Mouse (Mus musculus): ENCODE measurements around the gene Prcp. TPM values are rescaled to one million over a fixed set of nuclear protein-coding genes. Genes with fewer than 3 reads are reported as not detected.

The Prcp gene
- 20.3 and 21.1 TPM in 2 replicates for polyA plus RNA-seq (2014; fragmentation: Nextera tagmentation; extraction: Ambion mirVana)

DNA sequence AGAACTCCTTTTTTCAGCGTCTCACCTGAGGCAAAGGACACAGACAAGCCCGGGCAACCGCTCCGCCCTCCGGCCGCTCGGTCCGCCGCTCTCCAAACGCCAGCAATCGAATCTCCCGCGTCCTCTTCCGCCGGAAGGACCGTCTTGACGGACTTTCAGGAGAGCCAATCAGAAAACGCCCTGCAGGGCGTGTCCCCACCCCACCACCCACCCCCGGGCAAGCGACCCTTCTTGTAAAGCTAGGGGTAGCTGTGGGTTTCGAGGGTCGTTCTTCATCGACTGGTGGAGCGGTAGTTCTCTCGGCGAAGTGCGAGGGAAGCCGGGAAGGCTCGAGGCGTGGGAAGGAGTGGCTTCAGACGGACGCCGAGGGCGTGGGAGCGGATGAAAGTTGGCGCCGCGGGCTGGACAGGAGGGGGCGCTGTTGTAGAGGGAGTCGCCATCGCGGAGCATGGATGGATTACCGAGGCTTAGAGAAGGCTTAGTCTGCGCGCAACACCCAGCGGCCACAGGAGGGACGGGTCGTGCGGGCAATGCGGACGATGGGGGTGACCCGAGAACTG lies at the start of gene Prcp, which contains the start of gene Ddias:
TSS of gene Prcp (plus strand) at position 355 of the 560 bp plus-strand sequence.
TSS of gene Ddias (minus strand) at position 132 of the 560 bp plus-strand sequence.
- ATAC-seq (ENCODE audit: low FRiP score) = peak; percentile 91
- no peaks in the 10 kb centered on the region for H3K27me3 ChIP-seq (ENCODE audit: control insufficient read depth, insufficient read depth, low read length)
- H3K4me1 ChIP-seq (replicated peaks; ENCODE audit: control insufficient read depth, insufficient read depth, low read length) = peaks cover 19% of the 10 kb centered on the region
- H3K27ac ChIP-seq = peak within 1 kb of the TSS; percentile 98
- 0% methylated on average over 52 of the region's 53 CpGs for WGBS
- peak within 1 kb of the TSS; percentile 65 for H3K4me2 ChIP-seq (replicated peaks)
- H3K9ac ChIP-seq = peak within 1 kb of the TSS; percentile 86
- peak within 1 kb of the TSS; percentile 66 for H3K4me3 ChIP-seq (replicated peaks; ENCODE audit: low read length)
- no peaks in the 10 kb centered on the region for H3K9me3 ChIP-seq (ENCODE audit: control insufficient read depth, low read length)
- H3K36me3 ChIP-seq (replicated peaks; ENCODE audit: control insufficient read depth, insufficient read depth) = no peaks in the 10 kb centered on the region
- DNase-seq (ENCODE audit: low spot score) = peak; percentile 96

DNA sequence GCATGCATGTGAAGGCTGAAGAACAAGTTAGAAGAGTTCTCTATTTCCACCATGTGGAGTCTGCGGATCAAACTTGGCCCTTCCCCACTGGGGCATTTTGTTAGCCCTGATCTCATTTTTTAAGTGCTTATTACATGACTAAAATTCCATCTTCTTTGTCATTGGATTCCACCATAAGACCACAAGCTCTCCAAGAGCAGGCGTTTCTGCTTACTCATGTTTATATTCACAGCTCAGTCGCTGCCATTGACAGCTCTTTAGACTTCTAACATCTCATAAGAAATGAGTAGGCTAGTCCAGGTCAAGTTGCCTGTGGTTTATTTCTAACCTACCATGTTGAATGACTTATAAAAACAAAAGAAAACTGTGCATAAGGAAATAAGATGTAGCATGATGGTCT lies 48.0 kb upstream of the Prcp start:
- no peak overlapping the region for H3K9ac ChIP-seq
- peaks cover 6% of the 10 kb centered on the region; the same call in 1 of the 2 replicates for H3K36me3 ChIP-seq (replicated peaks; ENCODE audit: control insufficient read depth, insufficient read depth)
- H3K4me2 ChIP-seq (replicated peaks) = no peak overlapping the region
- no peak for DNase-seq (ENCODE audit: low spot score)
- H3K4me3 ChIP-seq (replicated peaks; ENCODE audit: low read length) = no peak overlapping the region
- WGBS = 92% methylated on average over 3 of the region's 3 CpGs
- H3K9me3 ChIP-seq (ENCODE audit: control insufficient read depth, low read length) = no peaks in the 10 kb centered on the region
- H3K4me1 ChIP-seq (replicated peaks; ENCODE audit: control insufficient read depth, insufficient read depth, low read length) = no peaks in the 10 kb centered on the region
- ATAC-seq (ENCODE audit: low FRiP score) = no peak
- no peaks in the 10 kb centered on the region for H3K27me3 ChIP-seq (ENCODE audit: control insufficient read depth, insufficient read depth, low read length)
- H3K27ac ChIP-seq = no peak overlapping the region

DNA sequence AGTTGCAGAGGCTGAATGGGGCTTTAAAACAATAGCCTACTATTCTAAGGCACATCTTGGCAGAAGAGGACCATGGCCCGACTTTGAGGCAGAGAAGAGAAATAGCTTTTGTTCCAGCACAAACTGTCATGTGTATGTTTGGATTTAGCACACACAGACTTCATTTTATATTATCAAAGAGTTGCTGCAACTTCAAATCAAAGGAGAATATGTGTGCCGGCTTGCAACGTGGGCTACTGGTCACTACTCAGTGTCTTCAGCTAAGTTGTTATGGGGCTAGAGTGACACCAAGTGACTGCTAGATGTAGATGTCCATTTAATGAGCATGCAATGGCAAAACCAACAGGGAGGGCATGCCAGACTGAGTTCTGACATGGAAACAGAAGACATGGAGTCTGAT lies 46.3 kb upstream of the Prcp start:
- Histone ChIP-seq H3K27ac (no peak overlapping the region), H3K4me1 (replicated peaks; ENCODE audit: control insufficient read depth, insufficient read depth, low read length) (no peaks in the 10 kb centered on the region), H3K9me3 (ENCODE audit: control insufficient read depth, low read length) (no peaks in the 10 kb centered on the region), H3K27me3 (ENCODE audit: control insufficient read depth, insufficient read depth, low read length) (no peaks in the 10 kb centered on the region), H3K4me3 (replicated peaks; ENCODE audit: low read length) (no peak overlapping the region), H3K36me3 (replicated peaks; ENCODE audit: control insufficient read depth, insufficient read depth) (peaks cover 6% of the 10 kb centered on the region; the same call in 1 of the 2 replicates), H3K9ac (no peak overlapping the region), H3K4me2 (replicated peaks) (no peak overlapping the region)
- ATAC-seq (ENCODE audit: low FRiP score) (no peak), DNase-seq (ENCODE audit: low spot score) (no peak)
- 53% methylated on average over 3 of the region's 3 CpGs for WGBS

DNA sequence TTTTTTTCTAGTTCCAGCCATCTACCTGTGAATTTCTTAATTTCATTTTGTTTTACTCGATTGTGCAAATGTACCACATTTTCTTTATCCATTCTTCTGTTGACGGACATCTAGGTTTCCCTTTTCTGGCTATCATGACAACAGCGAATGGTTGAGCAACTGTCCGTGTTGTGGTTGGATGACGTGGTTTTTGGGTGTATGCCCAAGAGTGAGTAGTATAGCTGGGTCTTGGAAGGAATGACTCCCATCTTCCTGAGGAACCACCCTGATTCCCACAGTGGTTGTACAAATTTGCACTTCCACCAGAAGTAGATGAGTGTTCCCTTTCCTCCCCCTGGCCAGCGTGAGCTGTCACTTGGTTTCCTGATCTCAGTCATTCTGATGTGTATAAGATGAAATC lies 41.9 kb upstream of the Prcp start:
- Histone ChIP-seq H3K36me3 (replicated peaks; ENCODE audit: control insufficient read depth, insufficient read depth) (peaks cover 21% of the 10 kb centered on the region), H3K9me3 (ENCODE audit: control insufficient read depth, low read length) (no peaks in the 10 kb centered on the region), H3K4me2 (replicated peaks) (no peak overlapping the region), H3K9ac (no peak overlapping the region), H3K4me3 (replicated peaks; ENCODE audit: low read length) (no peak overlapping the region), H3K4me1 (replicated peaks; ENCODE audit: control insufficient read depth, insufficient read depth, low read length) (no peaks in the 10 kb centered on the region), H3K27ac (no peak overlapping the region), H3K27me3 (ENCODE audit: control insufficient read depth, insufficient read depth, low read length) (no peaks in the 10 kb centered on the region)
- WGBS = 95% methylated on average over 6 of the region's 6 CpGs
- DNase-seq (ENCODE audit: low spot score) (no peak), ATAC-seq (ENCODE audit: low FRiP score) (no peak)

DNA sequence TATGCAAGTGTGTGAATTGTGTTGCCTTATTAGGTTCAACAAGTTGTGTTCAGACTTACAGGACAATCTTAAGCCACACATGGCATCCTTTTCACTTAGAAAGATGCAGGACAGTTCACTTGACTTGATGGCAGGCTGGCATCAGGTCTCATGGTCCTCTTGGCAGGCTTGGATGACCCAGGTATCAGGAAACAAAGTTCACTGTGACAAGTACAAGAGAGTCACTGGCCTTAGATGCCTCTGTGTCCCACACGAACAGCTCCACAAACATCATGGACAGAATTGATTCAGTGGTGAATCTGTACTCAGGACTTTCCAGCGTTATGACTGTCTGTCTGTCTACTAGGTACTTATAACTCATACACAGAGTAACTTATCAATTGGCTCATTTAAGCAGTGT lies 39.9 kb upstream of the Prcp start:
- no peak for ATAC-seq (ENCODE audit: low FRiP score)
- no peak overlapping the region for H3K4me2 ChIP-seq (replicated peaks)
- peaks cover 24% of the 10 kb centered on the region for H3K36me3 ChIP-seq (replicated peaks; ENCODE audit: control insufficient read depth, insufficient read depth)
- no peaks in the 10 kb centered on the region for H3K27me3 ChIP-seq (ENCODE audit: control insufficient read depth, insufficient read depth, low read length)
- WGBS = 89% methylated on average over 2 of the region's 2 CpGs
- no peak overlapping the region for H3K4me3 ChIP-seq (replicated peaks; ENCODE audit: low read length)
- H3K27ac ChIP-seq = no peak overlapping the region
- H3K9ac ChIP-seq = no peak overlapping the region
- no peaks in the 10 kb centered on the region for H3K4me1 ChIP-seq (replicated peaks; ENCODE audit: control insufficient read depth, insufficient read depth, low read length)
- H3K9me3 ChIP-seq (ENCODE audit: control insufficient read depth, low read length) = no peaks in the 10 kb centered on the region
- no peak for DNase-seq (ENCODE audit: low spot score)

DNA sequence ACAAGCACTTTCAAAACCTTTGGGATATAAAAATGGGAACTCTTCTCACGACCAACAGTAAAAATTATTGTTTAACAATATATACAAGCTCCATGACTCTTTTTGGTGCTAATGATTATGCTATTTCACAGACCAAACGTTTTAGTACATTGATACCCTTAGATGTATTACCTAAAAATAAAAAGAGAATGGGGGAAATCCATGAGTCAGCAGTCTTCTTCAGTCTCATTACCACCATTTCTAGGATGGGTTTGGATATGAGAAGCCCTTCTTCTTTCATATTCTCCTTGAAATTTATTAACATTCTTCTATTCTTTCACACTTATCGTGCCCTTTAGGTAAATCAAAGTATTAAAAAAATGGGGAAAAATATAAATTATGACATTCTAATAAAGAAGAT lies 37.8 kb upstream of the Prcp start:
- H3K27ac ChIP-seq = no peak overlapping the region
- no peaks in the 10 kb centered on the region for H3K9me3 ChIP-seq (ENCODE audit: control insufficient read depth, low read length)
- H3K36me3 ChIP-seq (replicated peaks; ENCODE audit: control insufficient read depth, insufficient read depth) = peaks cover 19% of the 10 kb centered on the region
- H3K4me2 ChIP-seq (replicated peaks) = no peak overlapping the region
- WGBS = 88% methylated on average over 3 of the region's 3 CpGs
- no peak overlapping the region for H3K9ac ChIP-seq
- H3K4me1 ChIP-seq (replicated peaks; ENCODE audit: control insufficient read depth, insufficient read depth, low read length) = no peaks in the 10 kb centered on the region
- DNase-seq (ENCODE audit: low spot score) = no peak
- no peak for ATAC-seq (ENCODE audit: low FRiP score)
- H3K27me3 ChIP-seq (ENCODE audit: control insufficient read depth, insufficient read depth, low read length) = no peaks in the 10 kb centered on the region
- H3K4me3 ChIP-seq (replicated peaks; ENCODE audit: low read length) = no peak overlapping the region

DNA sequence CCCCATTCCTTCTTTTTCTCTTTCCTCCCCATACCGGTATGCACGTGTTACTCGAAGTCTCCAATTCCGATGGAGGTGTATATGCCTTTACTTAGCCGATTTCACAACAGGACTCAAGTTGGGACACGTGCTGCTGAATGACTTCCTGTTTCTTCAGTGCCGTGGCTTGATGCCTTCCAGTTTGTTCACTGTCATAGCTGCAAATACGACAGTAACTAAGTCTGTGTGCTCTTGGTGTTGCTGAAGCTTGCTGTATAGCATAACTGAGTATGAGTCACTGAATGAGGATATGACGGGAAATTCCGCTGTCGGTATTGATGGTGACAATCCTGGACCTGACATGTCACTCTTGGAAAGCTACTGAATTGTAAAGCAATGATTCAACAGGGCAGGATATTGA lies 37.0 kb upstream of the Prcp start:
- no peaks in the 10 kb centered on the region for H3K27me3 ChIP-seq (ENCODE audit: control insufficient read depth, insufficient read depth, low read length)
- ATAC-seq (ENCODE audit: low FRiP score) (no peak), DNase-seq (ENCODE audit: low spot score) (no peak)
- H3K4me2 ChIP-seq (replicated peaks) = no peak overlapping the region
- no peaks in the 10 kb centered on the region for H3K4me1 ChIP-seq (replicated peaks; ENCODE audit: control insufficient read depth, insufficient read depth, low read length)
- H3K9me3 ChIP-seq (ENCODE audit: control insufficient read depth, low read length) = no peaks in the 10 kb centered on the region
- no peak overlapping the region for H3K9ac ChIP-seq
- 94% methylated on average over 11 of the region's 11 CpGs for WGBS
- H3K36me3 ChIP-seq (replicated peaks; ENCODE audit: control insufficient read depth, insufficient read depth) = peaks cover 19% of the 10 kb centered on the region
- no peak overlapping the region for H3K27ac ChIP-seq
- no peak overlapping the region for H3K4me3 ChIP-seq (replicated peaks; ENCODE audit: low read length)

DNA sequence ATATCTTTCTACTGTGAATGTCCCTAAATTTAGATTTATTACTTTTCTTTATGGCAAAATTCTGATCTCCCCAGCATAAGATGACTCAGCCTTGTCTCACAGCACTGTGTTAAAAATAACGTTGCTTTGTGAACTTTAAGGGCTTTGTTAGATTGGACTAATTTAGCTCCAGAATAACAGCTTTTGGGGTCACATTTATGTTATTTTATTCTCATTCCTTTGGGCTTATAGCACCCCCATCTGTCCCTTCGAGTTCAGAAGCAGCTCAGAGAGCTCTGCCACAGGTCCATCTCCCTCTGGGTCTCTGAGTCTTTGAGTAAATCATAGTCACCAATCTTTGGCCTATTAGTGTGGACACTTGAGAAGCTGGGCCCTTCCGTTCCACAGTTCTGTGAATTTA lies 36.4 kb upstream of the Prcp start:
- no peak overlapping the region for H3K4me3 ChIP-seq (replicated peaks; ENCODE audit: low read length)
- WGBS = 80% methylated on average over 3 of the region's 3 CpGs
- no peak for ATAC-seq (ENCODE audit: low FRiP score)

DNA sequence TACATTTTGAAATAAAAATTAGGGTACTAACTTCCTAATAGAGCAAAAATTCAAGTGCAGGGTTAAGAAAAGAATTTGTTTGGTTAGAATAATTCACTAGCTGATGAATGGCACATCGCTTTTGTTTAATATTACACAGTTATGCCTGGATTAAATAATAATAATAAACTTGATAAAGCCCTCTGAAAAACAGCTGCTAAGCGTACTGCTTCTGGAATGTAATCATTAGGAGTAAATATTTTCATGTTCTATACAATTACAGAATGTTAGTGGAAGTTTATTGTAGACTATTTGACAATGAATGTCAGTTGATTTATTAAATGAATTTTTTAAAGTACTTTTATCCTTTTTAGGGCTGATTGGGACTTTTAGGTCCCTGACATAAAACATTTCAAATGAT lies 32.0 kb upstream of the Prcp start:
- H3K4me2 ChIP-seq (replicated peaks) = no peak overlapping the region
- H3K36me3 ChIP-seq (replicated peaks; ENCODE audit: control insufficient read depth, insufficient read depth) = peaks cover 4% of the 10 kb centered on the region; the same call in 1 of the 2 replicates
- no peaks in the 10 kb centered on the region for H3K27me3 ChIP-seq (ENCODE audit: control insufficient read depth, insufficient read depth, low read length)
- DNase-seq (ENCODE audit: low spot score) = no peak
- no peaks in the 10 kb centered on the region for H3K4me1 ChIP-seq (replicated peaks; ENCODE audit: control insufficient read depth, insufficient read depth, low read length)
- WGBS = 87% methylated on average over 2 of the region's 2 CpGs
- H3K27ac ChIP-seq = no peak overlapping the region
- H3K9ac ChIP-seq = no peak overlapping the region
- no peak for ATAC-seq (ENCODE audit: low FRiP score)
- H3K9me3 ChIP-seq (ENCODE audit: control insufficient read depth, low read length) = no peaks in the 10 kb centered on the region
- no peak overlapping the region for H3K4me3 ChIP-seq (replicated peaks; ENCODE audit: low read length)

More for the DNA sequence above, 36.4 kb upstream of the Prcp start:
- H3K9ac ChIP-seq = no peak overlapping the region
- no peak overlapping the region for H3K27ac ChIP-seq
- H3K4me2 ChIP-seq (replicated peaks) = no peak overlapping the region
- H3K27me3 ChIP-seq (ENCODE audit: control insufficient read depth, insufficient read depth, low read length) = no peaks in the 10 kb centered on the region
- H3K4me1 ChIP-seq (replicated peaks; ENCODE audit: control insufficient read depth, insufficient read depth, low read length) = no peaks in the 10 kb centered on the region
- H3K36me3 ChIP-seq (replicated peaks; ENCODE audit: control insufficient read depth, insufficient read depth) = peaks cover 19% of the 10 kb centered on the region
- no peak for DNase-seq (ENCODE audit: low spot score)
- no peaks in the 10 kb centered on the region for H3K9me3 ChIP-seq (ENCODE audit: control insufficient read depth, low read length)

DNA sequence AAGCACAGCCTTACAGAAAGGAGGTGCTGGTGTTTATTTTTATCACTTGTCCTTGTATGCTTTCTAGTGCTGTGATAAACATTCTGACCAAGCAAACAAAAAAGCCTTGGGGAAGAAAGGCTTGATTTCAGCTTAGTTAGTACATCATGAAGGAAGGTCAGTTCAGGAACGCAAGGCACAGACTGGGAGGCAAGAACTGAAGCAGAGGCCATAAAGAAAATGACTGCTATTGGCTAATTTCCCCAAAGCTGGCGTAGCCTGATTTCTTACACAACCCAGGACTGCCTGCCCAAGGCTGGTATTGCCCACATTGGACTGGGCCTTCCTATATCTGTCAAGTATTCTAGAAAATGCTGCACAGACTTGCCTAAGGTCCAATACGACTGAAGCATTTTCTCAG lies 26.0 kb upstream of the Prcp start:
- Histone ChIP-seq H3K27me3 (ENCODE audit: control insufficient read depth, insufficient read depth, low read length) (no peaks in the 10 kb centered on the region), H3K9ac (no peak overlapping the region), H3K4me2 (replicated peaks) (no peak overlapping the region), H3K9me3 (ENCODE audit: control insufficient read depth, low read length) (no peaks in the 10 kb centered on the region), H3K4me3 (replicated peaks; ENCODE audit: low read length) (no peak overlapping the region), H3K36me3 (replicated peaks; ENCODE audit: control insufficient read depth, insufficient read depth) (no peaks in the 10 kb centered on the region), H3K27ac (no peak overlapping the region), H3K4me1 (replicated peaks; ENCODE audit: control insufficient read depth, insufficient read depth, low read length) (no peaks in the 10 kb centered on the region)
- 85% methylated on average over 3 of the region's 3 CpGs for WGBS
- no peak for DNase-seq (ENCODE audit: low spot score)
- no peak for ATAC-seq (ENCODE audit: low FRiP score)
